ENCODE assay signal across 8 mouse cellular contexts in genomic region chr2:92182981-92183501, GRCm38 (mm10).
DNase-seq lines count a peak whose midpoint lies in the region; ATAC-seq lines count a peak whose summit lies in the region.

No protein-coding gene starts in this region.

- DNase-seq in adrenal gland, adult 2 months: peak; percentile 89
- peak; percentile 94 for DNase-seq in embryo, embryonic 11 days
- peak; percentile 57 to 73 for DNase-seq in gastrocnemius, postnatal 36 days
- peak; percentile 80 to 86 for DNase-seq in left cerebral cortex, postnatal 25 days (ENCODE audit: low spot score in 2 of 2)
- DNase-seq in mesoderm, embryonic 11.5 days (ENCODE audit: low read depth, low spot score): peak; percentile 91
- peak; percentile 76 for DNase-seq in right cerebral cortex, postnatal 25 days
- DNase-seq in urinary bladder, postnatal 36 days (ENCODE audit: low spot score in 2 of 2): peak; percentile 68 to 76

- no peaks in the 10 kb centered on the region for H3K36me3 ChIP-seq in intestine, embryonic 16.5 days (ENCODE audit: control insufficient read depth, insufficient read depth, low read length)

- H3K4me2 ChIP-seq in intestine, embryonic 16.5 days (ENCODE audit: low read depth, low read length): peak overlapping the region; percentile 88

- 1% methylated on average over 41 of the region's 41 CpGs for WGBS in intestine, embryonic 16.5 days

- H3K27ac ChIP-seq in intestine, embryonic 16.5 days (ENCODE audit: low read length): peak overlapping the region; percentile 100

- intact Hi-C loops in gastrocnemius, postnatal 36 days (cut with DNase I): loop anchor here (5.0 to 10.0 kb wide), 3 partner anchors 121 to 254 kb away; no protein-coding TSS in a partner anchor
- intact Hi-C loops in left cerebral cortex, postnatal 25 days (cut with DNase I): loop anchor here (1.0 to 10.0 kb wide), 4 partner anchors 94 to 252 kb away; partner anchors contain the start of gene Cry2

- peak overlapping the region; percentile 91 for H3K4me3 ChIP-seq in intestine, embryonic 16.5 days (ENCODE audit: low read length)

- ATAC-seq in intestine, embryonic 16.5 days: peak; percentile 78

- peak overlapping the region; percentile 98 for H3K9ac ChIP-seq in intestine, embryonic 16.5 days (ENCODE audit: low read depth, low read length)

- H3K4me1 ChIP-seq in intestine, embryonic 16.5 days (ENCODE audit: control insufficient read depth, insufficient read depth, low read length): peaks cover 12% of the 10 kb centered on the region

- H3K27me3 ChIP-seq in intestine, embryonic 16.5 days (replicated peaks; ENCODE audit: control insufficient read depth, insufficient read depth, low read length): no peaks in the 10 kb centered on the region

- no peaks in the 10 kb centered on the region for H3K9me3 ChIP-seq in intestine, embryonic 16.5 days (ENCODE audit: control insufficient read depth, low read length)

Comparison
In these comparisons a context has a peak if more than half of its experiments do, and no peak if none do; other contexts are left out.
1. Peak in every context shown above with its lines: DNase-seq, ATAC-seq, H3K4me3 ChIP-seq and H3K27ac ChIP-seq.